Mouse (Mus musculus): ENCODE measurements around the gene Cd109. TPM values are rescaled to one million over a fixed set of nuclear protein-coding genes. Genes with fewer than 3 reads are reported as not detected.

Gene Cd109
- polyA plus RNA-seq, 1 experiment from 2014 or later = 2.6 TPM

DNA sequence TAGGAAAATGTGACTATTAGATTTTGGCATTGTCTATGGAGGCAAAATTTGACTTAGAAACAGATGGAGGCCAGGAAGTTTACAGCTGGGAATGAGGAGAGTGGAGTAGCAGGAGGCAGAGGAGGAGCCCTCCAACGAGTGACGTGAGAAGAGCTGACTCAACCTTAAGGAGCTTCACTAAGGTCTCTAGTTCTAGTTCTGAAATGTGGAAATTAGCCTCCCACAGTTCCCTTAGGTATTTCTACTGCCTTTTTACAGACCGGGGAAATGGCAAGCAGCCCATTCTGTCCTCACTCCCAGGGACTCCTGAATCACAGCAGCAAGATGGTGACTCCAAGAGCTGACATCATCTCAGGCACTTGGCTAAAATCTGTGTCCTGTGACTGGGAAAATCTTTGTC, 134.9 kb downstream of the Cd109 start:
- no peak for ATAC-seq (ENCODE audit: extremely low read depth, insufficient number of reproducible peaks, low FRiP score, low TSS enrichment)
- peaks cover under 1% of the 10 kb centered on the region; the same call in 1 of the 2 replicates for H3K4me1 ChIP-seq

More for the DNA sequence above, 134.9 kb downstream of the Cd109 start:
- Histone ChIP-seq H3K4me2 (no peak overlapping the region), H3K27me3 (replicated peaks) (no peaks in the 10 kb centered on the region), H3K36me3 (no peaks in the 10 kb centered on the region), H3K4me3 (no peak overlapping the region), H3K9ac (no peak overlapping the region), H3K9me3 (no peaks in the 10 kb centered on the region), H3K27ac (replicated peaks) (no peak overlapping the region)
- 62% methylated on average over 3 of the region's 3 CpGs for WGBS

Other genes with a start within 250 kb of the Cd109 start
- gene Dppa5a, start 247.4 kb upstream of the Cd109 start, polyA plus RNA-seq (2015; fragmentation: Nextera tagmentation; extraction: Ambion mirVana) = not detected in 2 replicates
- gene Ooep, start 236.8 kb upstream of the Cd109 start, polyA plus RNA-seq (2015; fragmentation: Nextera tagmentation; extraction: Ambion mirVana) = 0.52 and 0.80 TPM in 2 replicates
- gene Ddx43, start 219.8 kb upstream of the Cd109 start, polyA plus RNA-seq (2015; fragmentation: Nextera tagmentation; extraction: Ambion mirVana) = 0.19 and 0.27 TPM in 2 replicates
- gene Cgas, start 172.3 kb upstream of the Cd109 start, polyA plus RNA-seq (2015; fragmentation: Nextera tagmentation; extraction: Ambion mirVana) = 0.64 and 0.76 TPM in 2 replicates
- gene Mto1, start 167.3 kb upstream of the Cd109 start, polyA plus RNA-seq (2015; fragmentation: Nextera tagmentation; extraction: Ambion mirVana) = 26.4 and 29.5 TPM in 2 replicates
- gene Gm17324, start 166.8 kb upstream of the Cd109 start, polyA plus RNA-seq (2015; fragmentation: Nextera tagmentation; extraction: Ambion mirVana) = 0.51 and 0.71 TPM in 2 replicates
- 3,078 and 3,363 TPM in 2 replicates for gene Eef1a1, start 126.4 kb upstream of the Cd109 start, polyA plus RNA-seq (2015; fragmentation: Nextera tagmentation; extraction: Ambion mirVana)
- 7.9 and 8.1 TPM in 2 replicates for gene Slc17a5, start 27.5 kb upstream of the Cd109 start, polyA plus RNA-seq (2015; fragmentation: Nextera tagmentation; extraction: Ambion mirVana)

All from heart, embryonic 13.5 days (tissue).